Mouse (Mus musculus) E14TG2a.4 (cell line): ENCODE data around the gene Adamtsl1.

Experiments
- H3K27me3 ChIP-seq: 2 replicates; pipeline ENCODE4 v1.6.1; 2014; ENCODE audit warnings: low read length, control low read depth; ENCODE audit not compliant: insufficient read depth
- H3K36me3 ChIP-seq: 2 replicates; pipeline ENCODE4 v1.6.1; 2014; ENCODE audit warnings: low read length, control low read depth; ENCODE audit not compliant: insufficient read depth
- H3K4me1 ChIP-seq: replicated peaks from 2 replicates; pipeline ENCODE4 v1.6.1; 2014; ENCODE audit warnings: low read depth, low read length, control low read depth
- H3K4me3 ChIP-seq: replicated peaks from 2 replicates; pipeline ENCODE4 v1.5.1; 2014; ENCODE audit warnings: mild to moderate bottlenecking, low read length
- H3K9me3 ChIP-seq: 2 replicates; pipeline ENCODE4 v1.6.1; 2014; ENCODE audit warnings: low read length, control low read depth
- CTCF ChIP-seq: conservative IDR thresholded peaks from 2 replicates; pipeline ENCODE4 v1.5.1; 2014; ENCODE audit warnings: low read length
- NANOG ChIP-seq: IDR thresholded peaks from 2 replicates; pipeline ENCODE4 v1.6.1; 2014; ENCODE audit warnings: borderline replicate concordance, low read length, mixed read lengths
- POU5F1 ChIP-seq: IDR thresholded peaks from 2 replicates; pipeline ENCODE4 v1.6.1; 2014; ENCODE audit warnings: low read length, borderline replicate concordance

Adamtsl1 gene

GRCm38 (mm10) chr4:85920474-85920873 lies 406.5 kb downstream of the Adamtsl1 start:
- no peak for TF ChIP-seq POU5F1
- Histone ChIP-seq H3K36me3 (no peaks in the 10 kb centered on the region), H3K9me3 (peaks cover 12% of the 10 kb centered on the region), H3K4me1 (no peaks in the 10 kb centered on the region), H3K27me3 (no peaks in the 10 kb centered on the region), H3K4me3 (no peak overlapping the region)

GRCm38 (mm10) chr4:85922741-85923140 lies 408.8 kb downstream of the Adamtsl1 start:
- no peaks in the 10 kb centered on the region for H3K4me1 ChIP-seq
- no peak for TF ChIP-seq NANOG
- TF ChIP-seq CTCF = no peak
- TF ChIP-seq POU5F1 = no peak

GRCm38 (mm10) chr4:85932129-85932528 lies 418.2 kb downstream of the Adamtsl1 start:
- Histone ChIP-seq H3K4me1 (no peaks in the 10 kb centered on the region), H3K27me3 (no peaks in the 10 kb centered on the region), H3K4me3 (no peak overlapping the region), H3K9me3 (peaks cover 9% of the 10 kb centered on the region), H3K36me3 (no peaks in the 10 kb centered on the region)
- no peak for TF ChIP-seq POU5F1
- TF ChIP-seq CTCF = no peak
- no peak for TF ChIP-seq NANOG

More at GRCm38 (mm10) chr4:85922741-85923140, 408.8 kb downstream of the Adamtsl1 start:
- no peak overlapping the region for H3K4me3 ChIP-seq
- H3K36me3 ChIP-seq = no peaks in the 10 kb centered on the region
- H3K9me3 ChIP-seq = no peaks in the 10 kb centered on the region
- no peaks in the 10 kb centered on the region for H3K27me3 ChIP-seq

GRCm38 (mm10) chr4:85939460-85939859 lies 425.5 kb downstream of the Adamtsl1 start:
- no peak overlapping the region for H3K4me3 ChIP-seq
- H3K27me3 ChIP-seq = no peaks in the 10 kb centered on the region
- no peaks in the 10 kb centered on the region for H3K9me3 ChIP-seq
- H3K36me3 ChIP-seq = no peaks in the 10 kb centered on the region
- no peaks in the 10 kb centered on the region for H3K4me1 ChIP-seq
- no peak for TF ChIP-seq CTCF

GRCm38 (mm10) chr4:85941857-85942256 lies 427.9 kb downstream of the Adamtsl1 start:
- no peaks in the 10 kb centered on the region for H3K36me3 ChIP-seq
- H3K4me3 ChIP-seq = no peak overlapping the region
- no peaks in the 10 kb centered on the region for H3K27me3 ChIP-seq
- H3K4me1 ChIP-seq = no peaks in the 10 kb centered on the region
- no peak for TF ChIP-seq POU5F1
- no peak for TF ChIP-seq CTCF
- TF ChIP-seq NANOG = no peak
- H3K9me3 ChIP-seq = peaks cover 6% of the 10 kb centered on the region

- Histone ChIP-seq H3K4me1 (no peaks in the 10 kb centered on the region), H3K9me3 (no peaks in the 10 kb centered on the region), H3K27me3 (no peaks in the 10 kb centered on the region), H3K36me3 (no peaks in the 10 kb centered on the region), H3K4me3 (no peak overlapping the region)
- TF ChIP-seq CTCF (no peak), POU5F1 (no peak), NANOG (no peak)
Measured at GRCm38 (mm10) chr4:85953590-85953989, 439.6 kb downstream of the Adamtsl1 start.

GRCm38 (mm10) chr4:85955387-85955786 lies 441.4 kb downstream of the Adamtsl1 start:
- TF ChIP-seq NANOG = no peak
- TF ChIP-seq CTCF = no peak
- TF ChIP-seq POU5F1 = no peak
- Histone ChIP-seq H3K4me3 (no peak overlapping the region), H3K9me3 (no peaks in the 10 kb centered on the region), H3K36me3 (no peaks in the 10 kb centered on the region), H3K4me1 (no peaks in the 10 kb centered on the region), H3K27me3 (no peaks in the 10 kb centered on the region)

- TF ChIP-seq CTCF = no peak
- no peak for TF ChIP-seq NANOG
- no peaks in the 10 kb centered on the region for H3K27me3 ChIP-seq
- H3K4me3 ChIP-seq = no peak overlapping the region
- H3K9me3 ChIP-seq = no peaks in the 10 kb centered on the region
- no peaks in the 10 kb centered on the region for H3K36me3 ChIP-seq
- H3K4me1 ChIP-seq = no peaks in the 10 kb centered on the region
Measured at GRCm38 (mm10) chr4:85957266-85957665, 443.3 kb downstream of the Adamtsl1 start.

GRCm38 (mm10) chr4:85957879-85958278 lies 443.9 kb downstream of the Adamtsl1 start:
- Histone ChIP-seq H3K27me3 (no peaks in the 10 kb centered on the region), H3K9me3 (no peaks in the 10 kb centered on the region), H3K36me3 (no peaks in the 10 kb centered on the region), H3K4me1 (no peaks in the 10 kb centered on the region), H3K4me3 (no peak overlapping the region)
- no peak for TF ChIP-seq POU5F1
- no peak for TF ChIP-seq NANOG
- TF ChIP-seq CTCF = no peak
